Mouse (Mus musculus): ENCODE measurements around the gene Mtcl1.

The Mtcl1 gene

GRCm38 (mm10) chr17:66449460-66450341, at the start of gene Mtcl1:
Gene Mtcl1 (minus strand): TSS chr17:66449750.
- in situ Hi-C loops (cut with MboI): no loop called here

GRCm38 (mm10) chr17:66498598-66498997, 49.0 kb upstream of the Mtcl1 start:
- in situ Hi-C loops (cut with MboI): loop anchor here (25.0 kb wide), 1 partner anchor 261 kb away; no protein-coding TSS in a partner anchor

GRCm38 (mm10) chr17:66496589-66496988, 47.0 kb upstream of the Mtcl1 start:
- in situ Hi-C loops (cut with MboI): loop anchor here (25.0 kb wide), 1 partner anchor 259 kb away; no protein-coding TSS in a partner anchor

- in situ Hi-C loops (cut with MboI): loop anchor here (25.0 kb wide), 1 partner anchor 253 kb away; no protein-coding TSS in a partner anchor
Measured at GRCm38 (mm10) chr17:66490022-66490601, 40.6 kb upstream of the Mtcl1 start.

GRCm38 (mm10) chr17:66486576-66486975, 37.0 kb upstream of the Mtcl1 start:
- in situ Hi-C loops (cut with MboI): loop anchor here (25.0 kb wide), 1 partner anchor 249 kb away; no protein-coding TSS in a partner anchor

- in situ Hi-C loops (cut with MboI): loop anchor here (25.0 kb wide), 1 partner anchor 248 kb away; no protein-coding TSS in a partner anchor
Measured at GRCm38 (mm10) chr17:66485742-66486141, 36.2 kb upstream of the Mtcl1 start.

- in situ Hi-C loops (cut with MboI): loop anchor here (25.0 kb wide), 1 partner anchor 248 kb away; no protein-coding TSS in a partner anchor
Measured at GRCm38 (mm10) chr17:66484965-66485364, 35.4 kb upstream of the Mtcl1 start.

- in situ Hi-C loops (cut with MboI): loop anchor here (25.0 kb wide), 1 partner anchor 247 kb away; no protein-coding TSS in a partner anchor
Measured at GRCm38 (mm10) chr17:66483651-66484454, 34.3 kb upstream of the Mtcl1 start.

- in situ Hi-C loops (cut with MboI): loop anchor here (25.0 kb wide), 1 partner anchor 244 kb away; no protein-coding TSS in a partner anchor
Measured at GRCm38 (mm10) chr17:66481295-66481694, 31.7 kb upstream of the Mtcl1 start.

- in situ Hi-C loops (cut with MboI): loop anchor here (25.0 kb wide), 1 partner anchor 243 kb away; no protein-coding TSS in a partner anchor
Measured at GRCm38 (mm10) chr17:66480491-66481278, 31.1 kb upstream of the Mtcl1 start.

GRCm38 (mm10) chr17:66479813-66480490, 30.4 kb upstream of the Mtcl1 start:
- in situ Hi-C loops (cut with MboI): loop anchor here (25.0 kb wide), 1 partner anchor 243 kb away; no protein-coding TSS in a partner anchor

GRCm38 (mm10) chr17:66479311-66479710, 29.8 kb upstream of the Mtcl1 start:
- in situ Hi-C loops (cut with MboI): loop anchor here (25.0 kb wide), 1 partner anchor 242 kb away; no protein-coding TSS in a partner anchor

- in situ Hi-C loops (cut with MboI): no loop called here
Measured at GRCm38 (mm10) chr17:66473205-66473604, 23.7 kb upstream of the Mtcl1 start.

- in situ Hi-C loops (cut with MboI): no loop called here
Measured at GRCm38 (mm10) chr17:66471775-66472174, 22.2 kb upstream of the Mtcl1 start.

- in situ Hi-C loops (cut with MboI): no loop called here
Measured at GRCm38 (mm10) chr17:66471252-66471651, 21.7 kb upstream of the Mtcl1 start.

GRCm38 (mm10) chr17:66470020-66470419, 20.5 kb upstream of the Mtcl1 start:
- in situ Hi-C loops (cut with MboI): no loop called here

- in situ Hi-C loops (cut with MboI): no loop called here
Measured at GRCm38 (mm10) chr17:66457278-66457677, 7.7 kb upstream of the Mtcl1 start.

- in situ Hi-C loops (cut with MboI): no loop called here
Measured at GRCm38 (mm10) chr17:66451143-66451542, 1.6 kb upstream of the Mtcl1 start.

GRCm38 (mm10) chr17:66450526-66451070, 1.0 kb upstream of the Mtcl1 start:
- in situ Hi-C loops (cut with MboI): no loop called here
